Comparison of ENCODE assay signal across 13 mouse cellular contexts in the genomic region with DNA sequence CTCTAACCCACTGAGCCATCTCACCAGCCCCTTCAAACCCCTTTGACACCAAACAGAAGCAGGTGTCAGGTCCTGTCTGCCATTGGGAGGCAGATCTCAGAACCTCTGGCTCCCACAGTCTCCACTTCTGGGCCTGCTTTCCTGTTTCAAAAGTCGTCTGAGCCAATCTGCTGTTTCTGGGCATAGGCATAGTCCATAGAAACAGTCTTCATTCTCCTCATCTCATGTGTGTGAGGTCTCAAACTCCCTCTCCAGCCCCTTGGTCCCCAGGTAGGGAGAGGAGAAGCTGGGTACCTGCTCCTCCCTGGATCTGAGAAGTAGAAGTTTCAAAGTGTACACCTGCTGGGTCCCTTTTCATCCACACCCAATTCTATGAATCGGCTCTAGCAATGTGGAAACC. TPM values are rescaled to one million over a fixed set of nuclear protein-coding genes. Genes with fewer than 3 reads are reported as not detected.
DNase-seq lines count a peak whose midpoint lies in the region; ATAC-seq and TF ChIP-seq lines count a peak whose summit lies in the region.
"Had no signal": no experiment of that assay in that cellular context is flagged by ENCODE, and none has a peak within 500 bp of the region (broad histone marks: within the 10 kb centered on the region; RNA-seq: fewer than 3 reads in every experiment).

No protein-coding gene starts in this region.

- no peak for TF ChIP-seq CTCF in intestine, postnatal 0 days (IDR thresholded peaks at IDR 0.05; ENCODE audit: low read depth)

- WGBS in intestine, embryonic 14.5 days, result 36% methylated on average over 2 of the region's 2 CpGs
- 42% methylated on average over 2 of the region's 2 CpGs for WGBS in intestine, postnatal 0 days
- 23% methylated on average over 2 of the region's 2 CpGs for WGBS in forebrain, embryonic 12.5 days
- 43% methylated on average over 2 of the region's 2 CpGs for WGBS in limb, embryonic 15.5 days

- no peak for ATAC-seq in intestine, embryonic 14.5 days (replicated peaks; ENCODE audit: low FRiP score, low TSS enrichment, low read depth)
- ATAC-seq in intestine, postnatal 0 days, result no peak
- no peak for ATAC-seq in forebrain, embryonic 12.5 days (ENCODE audit: low FRiP score)
- ATAC-seq in limb, embryonic 15.5 days (ENCODE audit: insufficient number of reproducible peaks, low FRiP score, low TSS enrichment, low read depth), result no peak
- ATAC-seq in megakaryocyte-erythroid progenitor cell, adult 5-6 weeks (replicated peaks; ENCODE audit: low FRiP score, low TSS enrichment, poor library complexity, severe bottlenecking), result no peak

- no peaks in the 10 kb centered on the region for H3K9me3 ChIP-seq in intestine, embryonic 14.5 days (ENCODE audit: control insufficient read depth, low read length)
- no peaks in the 10 kb centered on the region for H3K9me3 ChIP-seq in intestine, postnatal 0 days (ENCODE audit: control insufficient read depth)
- H3K9me3 ChIP-seq in forebrain, embryonic 12.5 days, result no peaks in the 10 kb centered on the region
- no peaks in the 10 kb centered on the region for H3K9me3 ChIP-seq in limb, embryonic 15.5 days

- H3K27me3 ChIP-seq in intestine, embryonic 14.5 days (replicated peaks; ENCODE audit: control insufficient read depth, insufficient read depth, low read length), result peaks cover 21% of the 10 kb centered on the region; the same call in 1 of the 2 replicates
- H3K27me3 ChIP-seq in intestine, postnatal 0 days (replicated peaks; ENCODE audit: control insufficient read depth, insufficient read depth, low read length), result peaks cover 25% of the 10 kb centered on the region
- H3K27me3 ChIP-seq in forebrain, embryonic 12.5 days, result peaks cover 28% of the 10 kb centered on the region; the same call in 1 of the 2 replicates
- H3K27me3 ChIP-seq in limb, embryonic 15.5 days, result peaks cover 30% of the 10 kb centered on the region

- H3K9ac ChIP-seq in intestine, embryonic 14.5 days (ENCODE audit: low read length), result no peak overlapping the region
- H3K9ac ChIP-seq in intestine, postnatal 0 days (ENCODE audit: low read depth, low read length), result no peak overlapping the region
- peak overlapping the region; percentile 75 for H3K9ac ChIP-seq in forebrain, embryonic 12.5 days
- no peak overlapping the region for H3K9ac ChIP-seq in limb, embryonic 15.5 days

- no peak overlapping the region; the same call in 1 of the 2 replicates for H3K4me3 ChIP-seq in intestine, embryonic 14.5 days (ENCODE audit: low read depth, low read length)
- no peak overlapping the region for H3K4me3 ChIP-seq in intestine, postnatal 0 days (ENCODE audit: low read depth, low read length)
- H3K4me3 ChIP-seq in brown adipose tissue, adult 24 weeks (ENCODE audit: insufficient read depth, low read depth, low read length), result peak overlapping the region; percentile 78
- H3K4me3 ChIP-seq in forebrain, embryonic 12.5 days (replicated peaks), result peak overlapping the region; percentile 69
- H3K4me3 ChIP-seq in limb, embryonic 15.5 days, result peak overlapping the region; percentile 63

- no peak for DNase-seq in intestine, embryonic 14.5 days (ENCODE audit: low spot score)
- no peak for DNase-seq in thymus, postnatal 36 days
- no peak for DNase-seq in thymus, postnatal 10 days (ENCODE audit: low spot score in 2 of 2)
- DNase-seq: adrenal gland, adult 8-10 months had no signal

- H3K4me2 ChIP-seq in intestine, embryonic 14.5 days (ENCODE audit: low read length), result peak overlapping the region; percentile 98; the same call in 1 of the 2 replicates
- H3K4me2 ChIP-seq in intestine, postnatal 0 days (replicated peaks; ENCODE audit: low read depth), result no peak overlapping the region
- H3K4me2 ChIP-seq in forebrain, embryonic 12.5 days, result peak overlapping the region; percentile 90
- H3K4me2 ChIP-seq in limb, embryonic 15.5 days, result peak overlapping the region; percentile 97; the same call in 1 of the 2 replicates

- H3K4me1 ChIP-seq in intestine, embryonic 14.5 days (replicated peaks; ENCODE audit: control insufficient read depth, insufficient read depth, low read length), result 0 out of 2 replicates have a peak, but pooled peaks cover 2% of the 10 kb centered on the region
- no peaks in the 10 kb centered on the region for H3K4me1 ChIP-seq in intestine, postnatal 0 days (replicated peaks; ENCODE audit: control insufficient read depth, insufficient read depth, low read length)
- H3K4me1 ChIP-seq in brown adipose tissue, adult 24 weeks (ENCODE audit: control insufficient read depth, insufficient read depth, insufficient read length, low read length), result no peaks in the 10 kb centered on the region; the same call in 1 of the 2 replicates
- peaks cover 22% of the 10 kb centered on the region for H3K4me1 ChIP-seq in forebrain, embryonic 12.5 days
- H3K4me1 ChIP-seq in limb, embryonic 15.5 days, result peaks cover 24% of the 10 kb centered on the region

- no peaks in the 10 kb centered on the region for H3K36me3 ChIP-seq in intestine, embryonic 14.5 days (ENCODE audit: control insufficient read depth, insufficient read depth, low read length)
- no peaks in the 10 kb centered on the region for H3K36me3 ChIP-seq in intestine, postnatal 0 days (ENCODE audit: control insufficient read depth, insufficient read depth)
- H3K36me3 ChIP-seq in forebrain, embryonic 12.5 days (replicated peaks), result no peaks in the 10 kb centered on the region; the same call in 1 of the 2 replicates
- H3K36me3 ChIP-seq in limb, embryonic 15.5 days, result no peaks in the 10 kb centered on the region

- H3K27ac ChIP-seq in intestine, embryonic 14.5 days (ENCODE audit: low read depth), result no peak overlapping the region
- no peak overlapping the region for H3K27ac ChIP-seq in intestine, postnatal 0 days (ENCODE audit: low read depth, low read length)
- H3K27ac ChIP-seq in brown adipose tissue, adult 24 weeks (replicated peaks; ENCODE audit: low read depth, low read length), result no peak overlapping the region
- no peak overlapping the region for H3K27ac ChIP-seq in forebrain, embryonic 12.5 days
- 0 out of 2 replicates have a peak overlapping the region, but pooled peaks have one; percentile 2 for H3K27ac ChIP-seq in limb, embryonic 15.5 days

RNA-seq across cellular contexts. Expression of a gene that starts 1.3 kb away (rescaled TPM):
- 11.6 and 12.3 TPM in 2 replicates for polyA plus RNA-seq in intestine, embryonic 14.5 days (2014; fragmentation: Nextera tagmentation; extraction: Ambion mirVana)
- polyA plus RNA-seq in intestine, postnatal 0 days (2015; fragmentation: Nextera tagmentation; extraction: Ambion mirVana), result 6.1 and 7.8 TPM in 2 replicates
- 74.7 and 87.6 TPM in 2 replicates for polyA plus RNA-seq in brown adipose tissue, adult 24 weeks (2012; ENCODE audit: insufficient read depth, insufficient read length, missing spikeins)
- polyA plus RNA-seq in forebrain, embryonic 12.5 days (2016; fragmentation: Nextera tagmentation; extraction: Ambion mirVana), result 55.9 and 57.7 TPM in 2 replicates
- 7.6 and 9.0 TPM in 2 replicates for polyA plus RNA-seq in limb, embryonic 15.5 days (2015; fragmentation: Nextera tagmentation; extraction: Ambion mirVana)
- not detected in 2 replicates for total RNA-seq in megakaryocyte-erythroid progenitor cell, adult 5-6 weeks (2014; fragmentation: Nextera tagmentation)
- not detected in 2 replicates for total RNA-seq in megakaryocyte-erythroid progenitor cell, adult 5-6 weeks (2017)
- total RNA-seq: common myeloid progenitor, adult 5-6 weeks; hematopoietic stem cell, adult 5-6 weeks had no signal

RNA-seq across cellular contexts. Expression of a gene that starts 28.4 kb away (rescaled TPM):
- not detected in 2 replicates for polyA plus RNA-seq in intestine, embryonic 14.5 days (2014; fragmentation: Nextera tagmentation; extraction: Ambion mirVana)
- polyA plus RNA-seq in intestine, postnatal 0 days (2015; fragmentation: Nextera tagmentation; extraction: Ambion mirVana), result 1.1 and 3.8 TPM in 2 replicates
- not detected in 2 replicates for polyA plus RNA-seq in brown adipose tissue, adult 24 weeks (2012; ENCODE audit: insufficient read depth, insufficient read length, missing spikeins)
- polyA plus RNA-seq in forebrain, embryonic 12.5 days (2016; fragmentation: Nextera tagmentation; extraction: Ambion mirVana), result not detected in 2 replicates
- polyA plus RNA-seq in limb, embryonic 15.5 days (2015; fragmentation: Nextera tagmentation; extraction: Ambion mirVana), result not detected in 2 replicates
- not detected in 2 replicates for total RNA-seq in megakaryocyte-erythroid progenitor cell, adult 5-6 weeks (2014; fragmentation: Nextera tagmentation)
- total RNA-seq in megakaryocyte-erythroid progenitor cell, adult 5-6 weeks (2017), result not detected in 2 replicates
- total RNA-seq: adrenal gland, adult 8-10 months; common myeloid progenitor, adult 5-6 weeks; ES-E14; hematopoietic stem cell, adult 5-6 weeks had no signal
- polyA plus RNA-seq: liver, embryonic 11.5 days had no signal

RNA-seq across cellular contexts. Expression of a gene that starts 33.6 kb away (rescaled TPM):
- 6.8 and 7.1 TPM in 2 replicates for polyA plus RNA-seq in intestine, embryonic 14.5 days (2014; fragmentation: Nextera tagmentation; extraction: Ambion mirVana)
- 4.0 and 4.5 TPM in 2 replicates for polyA plus RNA-seq in intestine, postnatal 0 days (2015; fragmentation: Nextera tagmentation; extraction: Ambion mirVana)
- 2.2 and 3.3 TPM in 2 replicates for polyA plus RNA-seq in brown adipose tissue, adult 24 weeks (2012; ENCODE audit: insufficient read depth, insufficient read length, missing spikeins)
- polyA plus RNA-seq in forebrain, embryonic 12.5 days (2016; fragmentation: Nextera tagmentation; extraction: Ambion mirVana), result 42.7 and 45.8 TPM in 2 replicates
- polyA plus RNA-seq in limb, embryonic 15.5 days (2015; fragmentation: Nextera tagmentation; extraction: Ambion mirVana), result 3.9 and 4.4 TPM in 2 replicates
- 3.6 and 5.8 TPM in 2 replicates for total RNA-seq in megakaryocyte-erythroid progenitor cell, adult 5-6 weeks (2014; fragmentation: Nextera tagmentation)
- 1.3 and 1.5 TPM in 2 replicates for total RNA-seq in megakaryocyte-erythroid progenitor cell, adult 5-6 weeks (2017)

Comparison
In these comparisons a context has a peak if more than half of its experiments do, and no peak if none do; other contexts are left out.
1. H3K4me3 ChIP-seq: peak in brown adipose tissue, adult 24 weeks (single experiment), forebrain, embryonic 12.5 days (single experiment) and limb, embryonic 15.5 days (single experiment); none in intestine, embryonic 14.5 days (single experiment) and intestine, postnatal 0 days (single experiment).